Mouse (Mus musculus) liver, adult 2 months (tissue): Measurements from ENCODE around the gene Pou2af1. TPM values are rescaled to one million over a fixed set of nuclear protein-coding genes. Genes with fewer than 3 reads are reported as not detected.

Experiments
- DNase-seq: peaks from one replicate; pipeline ENCODE4 v3.0.0-alpha.2; 2011; ENCODE audit warnings: low read depth, low spot score; ENCODE audit errors: extremely low read depth
- H3K27ac ChIP-seq: fragments of 200-500 bp; replicated peaks from 2 replicates; pipeline ENCODE4 v1.5.1; 2012; ENCODE audit warnings: low read depth, mild to moderate bottlenecking, control low read depth, inconsistent platforms, low read length; ENCODE audit not compliant: insufficient read depth
- H3K27me3 ChIP-seq: fragments of 200-500 bp; 2 replicates; pipeline ENCODE4 v1.6.1; 2012; ENCODE audit warnings: mild to moderate bottlenecking, moderate library complexity, low read length, inconsistent platforms; ENCODE audit not compliant: control insufficient read depth, insufficient read depth
- H3K36me3 ChIP-seq: fragments of 200-500 bp; 2 replicates; pipeline ENCODE4 v1.6.1; 2012; ENCODE audit warnings: low read length, inconsistent platforms; ENCODE audit not compliant: control insufficient read depth, insufficient read depth
- H3K4me1 ChIP-seq: fragments of 200-500 bp; 2 replicates; pipeline ENCODE4 v1.6.1; 2011; ENCODE audit warnings: low read length; ENCODE audit not compliant: control insufficient read depth, insufficient read depth
- H3K4me3 ChIP-seq: fragments of 200-500 bp; 2 replicates; pipeline ENCODE4 v1.5.1; 2011; ENCODE audit warnings: low read depth, mild to moderate bottlenecking, control low read depth, low read length, moderate library complexity; ENCODE audit not compliant: insufficient read depth
- H3K79me2 ChIP-seq: fragments of 200-500 bp; 2 replicates; pipeline ENCODE4 v1.6.1; 2012; ENCODE audit warnings: inconsistent platforms, mild to moderate bottlenecking, low read length, moderate library complexity; ENCODE audit not compliant: control insufficient read depth, insufficient read depth
- H3K9ac ChIP-seq: fragments of 200-500 bp; 2 replicates; pipeline ENCODE4 v1.6.1; 2012; ENCODE audit warnings: low read depth, mild to moderate bottlenecking, control low read depth, inconsistent platforms, low read length
- CTCF ChIP-seq: fragments of 200-500 bp; IDR thresholded peaks from 2 replicates; pipeline ENCODE4 v1.5.1; 2011; ENCODE audit warnings: low read depth, low read length, control low read depth
- POLR2A ChIP-seq: fragments of 200-500 bp; IDR thresholded peaks from 2 replicates; pipeline ENCODE4 v1.6.1; 2011; ENCODE audit warnings: low read length, control low read depth; ENCODE audit not compliant: insufficient read depth; ENCODE audit errors: extremely low read depth
- WGBS: fragments of 180-500 bp; shearing (Covaris S2); methylation state at CpG from one replicate; pipeline ENCODE4 v1.1.7; 2018; 5-methylcytosine and 5-hydroxymethylcytosine counted together
- polyA plus RNA-seq: library from polyadenylated mRNA; depleted of rRNA; stranded (reverse); fragments of >200 nt; gene quantifications from 2 replicates; pipeline ENCODE4 v1.2.3, GENCODE M21; 2012
- total RNA-seq: library from RNA; depleted of rRNA; stranded (reverse); fragments of >200 nt; gene quantifications from 2 replicates; pipeline ENCODE4 v1.2.3, GENCODE M21; 2014

Pou2af1 gene
- total and polyA plus RNA-seq, 2 experiments, result 0.37 to 0.78 TPM

GRCm38 (mm10) chr9:51272102-51272501, 58.6 kb downstream of the Pou2af1 start:
- H3K9ac ChIP-seq, result no peak overlapping the region
- no peaks in the 10 kb centered on the region for H3K79me2 ChIP-seq
- peaks cover 2% of the 10 kb centered on the region; the same call in 1 of the 2 replicates for H3K4me1 ChIP-seq
- no peak for TF ChIP-seq CTCF
- no peak for TF ChIP-seq POLR2A
- H3K4me3 ChIP-seq, result no peak overlapping the region
- H3K27ac ChIP-seq, result no peak overlapping the region
- DNase-seq, result no peak
- 76% methylated on average over 5 of the region's 5 CpGs for WGBS
- no peaks in the 10 kb centered on the region for H3K27me3 ChIP-seq
- H3K36me3 ChIP-seq, result no peaks in the 10 kb centered on the region

GRCm38 (mm10) chr9:51273581-51274154, 60.2 kb downstream of the Pou2af1 start:
- Histone ChIP-seq H3K27me3 (no peaks in the 10 kb centered on the region), H3K4me1 (peaks cover 2% of the 10 kb centered on the region; the same call in 1 of the 2 replicates), H3K9ac (no peak overlapping the region), H3K27ac (no peak overlapping the region), H3K4me3 (no peak overlapping the region), H3K79me2 (no peaks in the 10 kb centered on the region), H3K36me3 (no peaks in the 10 kb centered on the region)
- 72% methylated on average over 9 of the region's 9 CpGs for WGBS
- TF ChIP-seq CTCF, result no peak
- no peak for TF ChIP-seq POLR2A
- no peak for DNase-seq

DNA sequence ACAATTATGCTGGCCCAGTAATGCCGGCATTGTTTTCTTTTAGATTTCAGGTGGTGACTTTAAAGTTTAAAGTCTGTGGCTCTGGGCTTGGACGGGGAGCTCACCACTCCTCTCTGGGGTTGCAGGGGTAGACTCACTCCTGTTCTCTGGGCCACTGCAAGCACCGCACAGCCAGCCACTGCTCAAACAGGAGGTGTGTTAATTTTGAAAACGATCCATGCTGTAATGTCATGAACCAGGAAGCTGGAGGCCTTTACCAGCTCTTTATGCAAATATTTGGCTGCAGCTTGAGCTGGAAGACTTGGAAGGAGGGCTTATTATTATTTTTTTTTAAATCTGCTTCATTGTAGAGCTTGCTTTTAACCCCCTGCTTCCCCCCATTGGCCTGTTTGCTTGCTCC, 61.2 kb downstream of the Pou2af1 start:
- peak; percentile 21 for DNase-seq
- H3K79me2 ChIP-seq, result no peaks in the 10 kb centered on the region
- H3K4me3 ChIP-seq, result no peak overlapping the region
- H3K27ac ChIP-seq, result no peak overlapping the region
- TF ChIP-seq POLR2A (no peak), CTCF (no peak)
- no peaks in the 10 kb centered on the region for H3K27me3 ChIP-seq
- no peak overlapping the region for H3K9ac ChIP-seq
- 12% methylated on average over 4 of the region's 4 CpGs for WGBS
- peaks cover 4% of the 10 kb centered on the region for H3K4me1 ChIP-seq
- no peaks in the 10 kb centered on the region for H3K36me3 ChIP-seq

GRCm38 (mm10) chr9:51277834-51278498, 64.5 kb downstream of the Pou2af1 start:
- Histone ChIP-seq H3K4me1 (peaks cover 4% of the 10 kb centered on the region), H3K36me3 (no peaks in the 10 kb centered on the region), H3K79me2 (no peaks in the 10 kb centered on the region), H3K4me3 (peak overlapping the region; percentile 63; the same call in 1 of the 2 replicates), H3K27ac (no peak overlapping the region), H3K27me3 (no peaks in the 10 kb centered on the region), H3K9ac (no peak overlapping the region; the same call in 1 of the 2 replicates)
- no peak for DNase-seq
- 35% methylated on average over 13 of the region's 13 CpGs for WGBS
- TF ChIP-seq CTCF, result no peak

DNA sequence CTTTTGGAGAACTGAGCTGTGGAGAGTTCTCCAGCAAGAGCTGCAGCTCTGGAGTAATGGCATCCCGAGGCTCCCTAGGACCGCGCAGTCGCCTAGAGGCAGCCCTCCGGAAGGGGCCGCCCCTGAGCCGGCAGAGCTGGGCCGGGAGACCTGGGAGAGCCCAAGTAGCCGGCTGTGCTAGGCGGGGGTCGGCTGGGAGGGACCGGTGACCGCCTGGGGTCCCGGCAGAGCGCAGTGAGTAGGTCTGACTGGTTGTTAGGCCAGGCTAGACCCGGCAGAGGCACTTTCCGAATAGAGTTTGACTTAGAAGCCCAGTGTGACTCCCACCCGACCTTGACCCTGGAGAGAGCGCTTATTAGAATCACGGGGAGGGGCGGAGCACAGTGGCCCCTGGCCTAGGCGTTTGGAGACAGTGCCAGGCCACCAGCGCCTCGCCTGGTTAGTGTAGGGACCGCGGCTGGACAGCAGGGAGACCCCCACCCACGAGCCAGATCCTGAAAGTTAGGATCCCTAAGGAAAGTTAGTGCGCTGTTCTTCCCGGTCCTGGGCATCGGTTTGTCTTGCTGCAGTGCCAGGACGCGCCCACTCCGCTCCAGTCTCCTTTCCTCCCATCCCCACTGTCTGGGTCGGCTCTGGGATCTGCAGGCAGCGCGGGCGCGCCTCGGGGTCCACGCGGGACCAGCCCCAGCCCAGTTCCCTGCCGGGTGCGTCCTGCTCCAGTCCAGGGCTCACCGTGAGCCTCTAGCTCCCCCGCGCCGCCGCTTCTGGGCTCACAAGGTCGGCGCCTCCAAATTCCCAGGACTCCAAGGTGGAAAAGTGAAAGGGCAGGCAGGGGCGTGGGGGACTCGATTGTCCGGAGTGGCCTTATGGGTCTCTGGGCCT, 65.2 kb downstream of the Pou2af1 start, which contains the start of gene Colca2:
Gene Colca2, minus strand, starts transcription at position 70 of the 882 bp plus-strand sequence.
- peak within 1 kb of the TSS; percentile 53 for H3K27ac ChIP-seq
- under 1% methylated on average over 53 of the region's 53 CpGs for WGBS
- H3K4me3 ChIP-seq, result peak within 1 kb of the TSS; percentile 63
- peak; percentile 15 for DNase-seq
- H3K4me1 ChIP-seq, result peaks cover 4% of the 10 kb centered on the region
- H3K27me3 ChIP-seq, result no peaks in the 10 kb centered on the region
- H3K79me2 ChIP-seq, result no peaks in the 10 kb centered on the region
- peak within 1 kb of the TSS; percentile 83 for H3K9ac ChIP-seq
- H3K36me3 ChIP-seq, result no peaks in the 10 kb centered on the region
- peak; percentile 48 for TF ChIP-seq CTCF
- no peak for TF ChIP-seq POLR2A
